Mouse (Mus musculus) neutrophil, adult 5-6 weeks (primary cell): ENCODE data around the gene Psmg1. TPM values are rescaled to one million over a fixed set of nuclear protein-coding genes. Genes with fewer than 3 reads are reported as not detected.
"Not testable (repeated sequence)": the region's sequence is repeated elsewhere in the genome, so short reads cannot be mapped to it uniquely, and the experiment has no call there.

Experiments used
- ATAC-seq: fragments of 151-379, 151-347 bp; 2 replicates; pipeline ENCODE4 v1.8.0; 2017; ENCODE audit warnings: mild to moderate bottlenecking, moderate TSS enrichment; ENCODE audit not compliant: insufficient number of reproducible peaks, poor library complexity, low FRiP score, severe bottlenecking; ENCODE audit errors: extremely low read depth
- total RNA-seq: library from RNA; stranded (forward); fragments of 200-1000 nt; gene quantifications from 2 replicates; pipeline ENCODE4 v1.2.3, GENCODE M21; 2017

The Psmg1 gene
- total RNA-seq, 1 experiment from 2014 or later = 9.8 TPM

GRCm38 (mm10) chr16:95964427-95965023 is 26.2 kb downstream of the Psmg1 start:
- ATAC-seq = no peak

DNA sequence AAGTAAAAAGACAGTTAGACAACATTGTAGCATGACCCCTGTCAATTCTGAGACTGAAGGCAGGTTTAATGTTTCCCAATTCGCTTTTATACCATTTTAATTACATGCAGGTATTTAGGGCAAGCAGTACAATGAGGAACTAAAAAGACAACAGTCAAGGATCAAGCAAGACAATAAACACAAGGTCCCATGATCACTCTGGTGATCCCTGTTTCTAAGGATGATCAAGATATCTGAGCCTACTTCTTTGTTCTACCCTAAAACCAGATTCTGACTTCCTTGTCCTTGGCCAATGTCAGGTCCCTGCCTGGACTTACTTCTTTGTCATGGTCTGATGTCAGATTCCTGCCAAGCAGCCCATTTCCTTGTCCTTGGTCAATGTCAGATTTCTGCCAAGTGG is 29.3 kb downstream of the Psmg1 start:
- ATAC-seq = not testable (repeated sequence)

- not testable (repeated sequence) for ATAC-seq
These were observed 30.1 kb downstream of the Psmg1 start for GRCm38 (mm10) chr16:95960689-95961088.

- ATAC-seq = no peak
These were observed 32.7 kb downstream of the Psmg1 start for GRCm38 (mm10) chr16:95958080-95958479.

DNA sequence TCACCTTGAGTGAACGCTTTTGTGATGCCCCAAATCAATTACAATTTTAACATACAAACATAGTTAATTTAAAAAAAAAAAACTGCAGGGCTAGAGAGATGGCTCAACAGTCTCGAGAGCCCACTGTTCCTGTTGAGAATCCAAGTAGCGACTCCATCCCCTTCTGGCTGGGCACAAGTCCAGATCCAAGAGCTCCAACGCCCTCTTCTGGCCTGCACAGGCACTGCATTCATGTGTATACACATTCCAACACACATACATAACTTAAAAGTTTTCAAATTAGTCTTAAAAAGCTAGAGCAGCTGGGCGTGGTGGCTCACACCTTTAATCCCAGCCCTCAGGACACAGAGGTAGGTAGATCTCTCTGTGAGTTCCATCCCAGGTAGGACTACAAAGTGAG is 34.1 kb downstream of the Psmg1 start:
- no peak for ATAC-seq

GRCm38 (mm10) chr16:95955716-95956346 is 34.9 kb downstream of the Psmg1 start:
- peak; percentile 94 for ATAC-seq

DNA sequence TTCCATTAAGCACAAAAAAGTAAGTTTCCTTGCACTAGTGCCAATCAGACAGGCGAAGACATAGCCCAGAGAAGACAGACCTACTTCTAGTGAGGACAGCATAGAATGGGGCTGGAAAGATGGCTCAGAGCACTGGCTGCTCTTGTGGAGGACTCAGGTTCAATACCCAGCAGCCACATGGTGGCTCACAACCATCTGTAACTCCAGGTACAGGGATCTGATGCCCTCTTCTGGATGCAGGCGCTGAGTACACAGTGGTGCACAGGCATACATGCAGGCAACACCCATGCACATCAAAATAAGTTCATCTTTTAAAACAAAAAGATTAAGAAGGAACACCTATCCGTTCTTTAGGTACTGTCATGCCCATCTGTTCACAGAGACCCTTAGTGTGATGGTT is 36.4 kb downstream of the Psmg1 start:
- ATAC-seq = no peak

DNA sequence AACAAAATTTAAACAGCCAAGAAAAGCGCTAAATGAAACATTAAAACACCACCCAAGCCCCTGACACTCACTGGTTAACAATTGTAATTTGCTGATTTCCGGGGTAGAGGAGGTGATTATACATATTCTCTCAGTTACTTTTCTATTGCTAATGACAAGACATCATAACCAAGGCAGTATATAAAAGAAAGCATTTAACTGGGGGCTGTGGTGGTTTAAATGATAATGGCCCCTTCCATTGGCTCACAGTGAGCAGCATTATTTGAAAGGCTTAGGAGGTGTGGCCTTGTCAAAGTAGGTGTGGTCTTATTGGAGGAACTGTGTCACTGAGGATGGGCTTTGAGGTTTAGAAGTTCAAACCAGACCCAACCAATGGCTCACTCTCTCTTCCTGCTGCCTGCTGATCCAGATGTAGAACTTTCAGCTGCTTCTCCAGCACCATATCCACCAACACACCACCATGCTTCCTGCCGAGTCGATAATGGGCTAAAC is 37.6 kb downstream of the Psmg1 start:
- no peak for ATAC-seq

DNA sequence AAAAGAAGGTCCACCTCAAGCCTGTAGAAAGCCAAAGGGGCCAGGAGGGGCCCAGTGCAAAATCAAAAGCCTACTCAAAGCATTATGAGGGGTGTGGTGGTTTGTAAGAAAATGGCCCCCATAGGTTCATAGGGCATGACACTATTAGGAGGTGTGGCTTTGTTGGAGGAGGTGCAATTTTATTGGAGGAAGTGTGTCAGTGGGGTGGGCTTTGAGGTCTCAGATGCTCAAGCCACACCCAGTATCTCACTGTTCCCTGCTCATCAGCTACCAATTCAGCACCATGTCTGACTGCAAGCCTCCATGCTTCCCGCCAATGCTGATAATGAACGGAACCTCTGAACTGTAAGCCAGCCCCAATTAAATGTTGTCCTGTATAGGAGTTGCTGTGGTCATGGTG is 39.3 kb downstream of the Psmg1 start:
- no peak for ATAC-seq

- peak; percentile 89 for ATAC-seq
These were observed 45.1 kb downstream of the Psmg1 start for GRCm38 (mm10) chr16:95945389-95946311.

DNA sequence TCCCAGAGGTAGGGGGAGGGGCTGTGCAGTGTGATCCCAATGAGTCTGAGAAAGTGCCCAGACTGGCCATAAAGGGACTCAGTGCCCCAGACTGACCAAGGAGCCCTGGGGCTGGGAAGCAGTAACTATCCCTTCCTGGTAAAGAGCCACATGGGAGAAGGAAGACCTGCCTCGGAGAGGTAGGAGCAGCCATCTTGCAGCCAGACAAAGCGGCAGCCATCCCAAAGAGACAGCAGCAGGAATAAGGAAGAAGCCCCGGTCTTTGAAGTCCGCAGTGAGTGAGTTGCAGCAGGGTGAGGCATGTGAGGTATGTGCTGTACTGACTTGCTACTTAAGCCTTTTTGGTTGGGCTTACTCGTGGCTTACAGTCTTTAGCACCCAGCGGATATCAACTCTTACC is 47.6 kb downstream of the Psmg1 start:
- no peak for ATAC-seq

- ATAC-seq = no peak
These were observed 49.2 kb downstream of the Psmg1 start for GRCm38 (mm10) chr16:95941575-95941974.

- no peak for ATAC-seq
These were observed 55.2 kb downstream of the Psmg1 start for GRCm38 (mm10) chr16:95935495-95935961.

DNA sequence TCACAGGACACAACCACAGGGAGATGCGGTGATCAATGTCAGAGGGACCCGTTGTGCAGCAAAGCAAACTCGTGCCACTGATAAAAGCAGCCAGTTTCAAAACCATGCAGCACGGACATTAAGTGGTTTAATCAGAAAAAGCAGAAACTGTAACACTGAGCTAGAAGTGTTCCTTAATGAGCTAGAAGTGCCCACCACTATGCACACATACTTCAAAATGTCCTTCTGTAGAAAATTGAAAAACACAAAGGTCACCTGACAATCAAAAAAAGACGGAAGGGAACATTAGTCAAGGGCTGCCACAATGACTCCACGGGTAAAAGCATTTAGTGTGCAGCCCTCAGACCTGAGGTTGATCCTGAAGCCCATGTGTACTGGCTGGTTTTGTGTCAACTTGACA is 57.9 kb downstream of the Psmg1 start:
- ATAC-seq = no peak

GRCm38 (mm10) chr16:95931509-95931908 is 59.3 kb downstream of the Psmg1 start:
- peak; percentile 56 for ATAC-seq

Other genes with a start within 250 kb of the Psmg1 start
- gene Brwd1, start 91.6 kb upstream of the Psmg1 start, total RNA-seq = 507 and 521 TPM in 2 replicates
- gene Hmgn1, start 136.8 kb upstream of the Psmg1 start, total RNA-seq = 97.1 and 160 TPM in 2 replicates
- gene Wrb, start 154.4 kb upstream of the Psmg1 start, total RNA-seq = 6.6 and 8.2 TPM in 2 replicates
- not detected in 2 replicates for gene Lca5l, start 201.3 kb upstream of the Psmg1 start, total RNA-seq
- not detected in 2 replicates for gene Sh3bgr, start 209.5 kb upstream of the Psmg1 start, total RNA-seq
- 0.12 TPM in 1 of 2 replicates, not detected in the other for gene B3galt5, start 244.8 kb upstream of the Psmg1 start, total RNA-seq